Mouse (Mus musculus): ENCODE data around the gene Mtnr1b. TPM values are rescaled to one million over a fixed set of nuclear protein-coding genes. Genes with fewer than 3 reads are reported as not detected.

The Mtnr1b gene
- total RNA-seq, 2 experiments from 2014 or later, result not detected

DNA sequence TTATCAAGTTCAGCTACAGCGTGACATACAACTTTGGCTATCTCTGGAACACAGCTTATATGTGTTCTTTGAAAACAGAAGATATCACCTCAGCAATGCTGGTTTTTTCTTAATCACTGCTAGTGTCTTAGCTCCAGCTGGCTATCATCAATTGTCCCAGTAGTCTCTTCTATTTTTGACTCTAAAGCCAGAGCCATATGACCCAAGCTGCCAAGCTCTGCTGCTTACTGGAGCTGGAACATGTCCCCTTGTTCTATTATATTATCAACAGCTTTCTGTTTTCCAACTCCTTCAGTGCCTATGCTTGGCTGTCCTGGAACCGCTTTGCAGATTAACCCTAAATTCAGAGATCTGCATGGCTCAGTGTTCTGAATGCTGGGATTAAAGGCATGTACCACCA lies 70.1 kb downstream of the Mtnr1b start:
- ATAC-seq (ENCODE audit: poor library complexity, severe bottlenecking), result no peak

DNA sequence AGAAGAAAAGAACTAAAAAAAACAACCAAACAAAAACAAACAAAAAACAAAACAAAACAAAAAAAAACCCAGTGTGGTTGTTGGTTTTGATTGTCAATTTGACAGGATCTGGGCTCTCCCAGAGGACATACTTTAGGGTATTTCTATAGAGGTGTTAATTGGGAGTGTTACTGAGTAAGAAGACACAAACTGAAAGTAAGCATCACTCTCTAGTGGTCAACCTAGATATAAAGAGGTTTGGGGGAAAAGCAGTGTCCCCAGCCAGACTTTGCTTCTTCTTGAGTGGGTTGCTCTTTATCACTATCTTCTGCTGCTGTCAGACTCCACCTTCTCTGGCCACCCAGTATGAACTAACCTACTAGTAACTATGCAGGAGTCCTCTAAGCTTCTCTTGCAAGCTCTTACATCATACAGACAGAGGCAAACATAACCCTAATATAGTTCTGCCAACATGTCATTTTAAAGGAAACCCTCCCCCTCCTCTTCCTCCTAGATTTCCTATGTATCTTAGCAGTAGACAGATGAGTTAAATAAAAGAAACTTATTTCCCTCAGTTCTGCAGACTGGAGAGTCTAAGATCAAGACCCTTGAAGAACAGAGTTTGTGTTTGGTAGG lies 71.8 kb downstream of the Mtnr1b start:
- ATAC-seq (ENCODE audit: poor library complexity, severe bottlenecking), result no peak

DNA sequence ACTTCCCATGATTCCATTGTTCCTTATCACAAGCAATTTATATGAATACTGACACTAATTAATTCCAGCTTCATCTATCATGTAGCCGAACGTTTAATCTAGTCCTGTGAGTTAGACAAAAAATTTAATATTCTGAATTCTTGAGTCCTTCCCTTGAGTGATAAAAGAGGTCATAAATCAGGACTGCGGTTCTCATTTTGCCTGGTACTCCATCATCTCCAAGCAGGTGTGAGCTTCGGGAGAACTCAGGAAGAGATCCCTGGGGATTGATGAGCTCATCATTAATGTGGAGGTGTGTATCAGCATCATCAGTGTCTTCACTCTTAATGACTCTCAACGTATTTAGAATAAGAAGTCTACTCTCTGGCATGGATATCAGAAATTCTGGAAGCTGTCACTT lies 74.0 kb downstream of the Mtnr1b start:
- ATAC-seq (ENCODE audit: poor library complexity, severe bottlenecking), result no peak

DNA sequence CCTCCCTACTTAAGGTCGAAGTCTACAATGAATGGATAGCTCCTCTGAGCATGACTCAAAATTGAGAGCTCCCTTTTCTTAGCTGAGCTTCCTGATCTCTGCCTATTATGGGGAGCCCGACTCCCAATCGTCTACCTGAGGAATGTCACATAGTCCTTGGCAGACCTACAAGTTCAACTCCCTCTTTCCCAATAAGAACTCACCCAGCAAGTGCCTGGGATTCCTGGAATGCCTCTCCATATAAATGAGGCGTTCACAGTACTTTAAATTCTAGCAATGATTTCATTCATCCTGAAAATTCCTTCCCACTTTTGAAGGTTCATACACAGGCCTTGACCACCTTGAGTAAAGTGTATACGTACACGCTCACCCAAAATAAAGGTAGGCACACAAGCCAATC lies 79.9 kb downstream of the Mtnr1b start:
- ATAC-seq (ENCODE audit: poor library complexity, severe bottlenecking), result no peak

DNA sequence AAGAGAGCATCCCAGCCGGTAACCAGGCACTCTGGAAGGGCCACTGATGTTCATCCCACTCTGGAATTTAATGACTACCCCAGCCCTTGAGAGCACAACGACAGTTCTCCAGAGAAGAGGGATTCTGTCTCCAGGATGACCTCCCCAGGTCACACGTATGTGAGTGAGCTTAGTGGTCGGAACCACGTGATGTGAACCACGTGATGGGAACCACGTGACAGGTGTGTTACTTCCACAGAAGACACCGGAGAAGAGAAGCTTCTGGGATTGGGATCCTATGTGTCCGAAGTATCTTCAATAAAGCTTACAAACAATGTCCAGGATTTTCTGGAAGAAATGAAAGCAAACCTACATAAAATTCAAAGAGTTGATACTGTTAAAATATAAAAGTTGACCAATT lies 82.3 kb downstream of the Mtnr1b start:
- ATAC-seq (ENCODE audit: poor library complexity, severe bottlenecking), result no peak

DNA sequence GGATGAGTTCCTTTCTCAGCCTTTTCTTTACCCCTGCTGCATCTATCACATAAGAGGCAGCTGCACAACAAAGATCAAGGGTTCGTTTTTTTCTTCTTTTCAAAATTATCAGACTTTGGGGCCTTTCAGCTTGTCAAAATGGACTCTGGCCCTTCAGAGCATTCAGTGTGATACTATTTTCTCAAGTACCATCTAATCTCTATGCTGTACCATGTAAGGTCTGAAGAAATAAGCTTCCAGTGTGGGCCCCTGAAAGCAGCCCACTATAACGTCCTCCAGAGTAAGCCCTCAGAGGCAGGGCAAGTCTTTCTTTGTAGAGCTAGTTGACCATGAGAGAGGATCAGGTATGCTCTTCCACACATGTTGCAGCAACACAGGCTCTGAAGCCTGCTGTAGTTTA lies 87.7 kb downstream of the Mtnr1b start:
- ATAC-seq (ENCODE audit: poor library complexity, severe bottlenecking), result no peak

DNA sequence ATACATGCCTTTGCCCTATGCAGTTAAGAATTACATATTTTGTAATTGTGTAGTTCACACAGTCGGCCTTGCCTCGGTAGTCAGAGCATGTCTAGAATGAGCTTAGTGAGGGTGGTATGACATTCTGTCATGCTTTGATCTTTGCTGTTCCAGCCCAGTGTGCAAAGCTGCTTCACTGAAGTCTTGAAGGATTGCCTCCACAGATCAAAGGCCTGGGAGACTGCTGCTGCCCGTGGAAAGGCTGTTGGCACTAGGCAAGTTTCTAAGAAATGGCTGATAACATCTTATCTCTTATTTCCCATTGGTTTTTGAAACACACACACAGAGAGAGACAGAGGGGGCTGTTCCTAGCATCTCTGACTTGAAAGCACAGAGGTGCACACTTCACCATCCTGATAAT lies 88.2 kb downstream of the Mtnr1b start:
- no peak for ATAC-seq (ENCODE audit: poor library complexity, severe bottlenecking)

DNA sequence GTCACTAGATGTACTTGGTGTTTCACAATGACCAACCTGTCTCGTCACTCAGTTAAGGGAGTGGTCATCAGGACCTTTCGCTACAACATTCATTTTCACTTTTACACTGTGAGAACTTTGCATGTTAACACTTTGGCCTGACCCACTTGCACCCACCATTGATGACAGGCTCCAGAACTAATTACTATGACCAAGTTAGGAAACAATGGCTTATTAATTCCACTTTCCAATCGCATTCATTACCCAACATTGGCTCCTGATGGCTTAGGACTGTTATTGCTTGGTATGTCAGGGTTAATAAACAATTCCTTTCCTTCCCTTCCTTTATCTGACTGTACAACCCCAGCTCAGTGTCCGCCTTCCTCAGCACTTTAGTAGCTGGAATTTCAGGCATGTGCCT lies 92.4 kb downstream of the Mtnr1b start:
- no peak for ATAC-seq (ENCODE audit: poor library complexity, severe bottlenecking)

DNA sequence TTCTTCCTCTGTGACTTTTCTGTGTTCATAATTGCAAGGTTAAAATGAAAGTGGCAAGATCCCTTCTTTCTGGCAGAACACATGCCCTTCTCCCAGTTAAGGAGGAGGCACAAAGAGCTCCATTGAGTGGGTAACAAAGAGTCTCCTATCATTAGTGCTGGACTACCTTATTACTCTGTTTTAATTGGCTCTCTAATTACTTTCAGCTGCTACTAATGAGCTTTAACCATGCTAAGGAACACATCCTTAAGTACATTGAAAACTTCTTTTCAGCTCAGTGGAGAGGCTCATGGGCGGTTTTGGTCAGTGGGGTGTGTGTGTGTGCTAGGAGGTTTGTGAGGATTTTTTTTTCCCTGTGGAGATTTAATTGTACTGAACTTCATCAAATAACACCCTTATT lies 99.4 kb downstream of the Mtnr1b start:
- no peak for ATAC-seq (ENCODE audit: poor library complexity, severe bottlenecking)

Other genes starting within 250 kb of the Mtnr1b start
- gene Deup1, start 246.6 kb downstream of the Mtnr1b start, total RNA-seq (2015), result not detected in 2 replicates
- gene Deup1, start 246.6 kb downstream of the Mtnr1b start, total RNA-seq (2017), result not detected in 2 replicates
- 9.3 and 11.2 TPM in 2 replicates for gene Slc36a4, start 164.8 kb downstream of the Mtnr1b start, total RNA-seq (2015)
- gene Slc36a4, start 164.8 kb downstream of the Mtnr1b start, total RNA-seq (2017), result 11.5 and 12.3 TPM in 2 replicates